Mouse (Mus musculus) embryo, embryonic 11.5 days (tissue): ENCODE measurements around the gene Cfap44.

Experiments used
- DNase-seq: peaks from one replicate; pipeline ENCODE4 v3.0.0-alpha.2; 2012; ENCODE audit warnings: low read depth, low spot score

Cfap44 gene

GRCm38 (mm10) chr16:44530829-44531228, 136.2 kb downstream of the Cfap44 start:
- peak; percentile 72 for DNase-seq

GRCm38 (mm10) chr16:44531239-44531797, 136.7 kb downstream of the Cfap44 start:
- no peak for DNase-seq
